In the genomic region with DNA sequence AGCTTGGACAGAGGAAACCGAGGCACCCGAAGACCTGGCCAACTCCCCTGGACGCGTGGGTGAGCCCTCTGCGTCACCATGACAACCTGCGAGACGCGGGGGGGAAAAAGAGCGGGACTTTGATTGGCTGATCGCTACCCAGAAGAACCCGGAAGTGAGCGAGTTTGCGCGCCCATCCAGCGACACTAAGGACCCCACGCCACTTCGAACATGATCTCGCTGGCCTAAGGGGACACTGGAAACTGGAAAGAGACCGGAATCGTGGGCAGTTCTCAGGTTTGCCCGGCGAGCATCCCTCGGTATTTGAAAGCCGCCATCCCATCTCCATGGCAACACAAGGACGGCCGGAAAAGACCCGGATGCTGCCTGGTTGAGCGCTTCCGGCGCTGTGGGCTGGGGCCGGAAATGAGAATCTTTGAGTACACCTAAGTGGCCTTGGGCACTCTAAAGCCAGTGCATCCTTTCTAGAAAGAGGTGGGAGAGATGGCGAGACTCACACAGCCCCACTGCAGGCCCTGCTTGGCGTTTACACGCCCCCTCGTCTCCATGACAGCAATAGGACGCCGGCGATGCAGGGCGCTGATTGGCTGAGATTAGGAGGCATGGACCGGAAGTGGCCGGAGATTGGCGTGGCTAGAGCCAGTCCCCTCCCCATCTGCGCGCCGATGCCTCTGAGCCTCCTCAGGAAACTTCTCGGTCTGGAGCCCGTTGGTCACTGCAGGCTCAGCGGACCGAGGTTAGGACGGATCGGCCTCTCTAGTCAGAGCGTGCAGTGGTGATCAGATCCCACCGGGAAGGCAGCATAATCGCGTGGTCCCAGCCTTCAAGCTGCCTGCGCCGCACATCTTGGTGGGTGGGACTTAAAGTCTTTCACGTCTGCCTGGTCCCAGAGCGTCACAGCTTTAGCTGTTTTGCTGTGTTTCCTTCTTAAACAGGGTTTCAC, we compare ENCODE assay signal across 7 mouse cellular contexts. TPM values are rescaled to one million over a fixed set of nuclear protein-coding genes. Genes with fewer than 3 reads are reported as not detected.
A peak's percentile ranks its signal among the peaks of the same experiment; 100 is the strongest.
DNase-seq lines count a peak whose midpoint lies in the region; ATAC-seq lines count a peak whose summit lies in the region.

Gene Ulk4 (minus strand): TSS at position 80 of the 943 bp plus-strand sequence.

- peak; percentile 97 for ATAC-seq in granulocyte monocyte progenitor cell, adult 5-6 weeks (replicated peaks; ENCODE audit: poor library complexity, severe bottlenecking)
- ATAC-seq in midbrain, embryonic 13.5 days = peak; percentile 97

- WGBS in embryonic facial prominence, embryonic 10.5 days = under 1% methylated on average over 59 of the region's 59 CpGs
- WGBS in limb, embryonic 10.5 days = under 1% methylated on average over 59 of the region's 59 CpGs
- WGBS in midbrain, embryonic 13.5 days = under 1% methylated on average over 59 of the region's 59 CpGs

- no peaks in the 10 kb centered on the region for H3K27me3 ChIP-seq in embryonic facial prominence, embryonic 10.5 days (replicated peaks; ENCODE audit: low read depth, poor library complexity, severe bottlenecking)
- no peaks in the 10 kb centered on the region for H3K27me3 ChIP-seq in limb, embryonic 10.5 days (ENCODE audit: low read depth, poor library complexity, severe bottlenecking)
- no peaks in the 10 kb centered on the region for H3K27me3 ChIP-seq in midbrain, embryonic 13.5 days

- H3K36me3 ChIP-seq in embryonic facial prominence, embryonic 10.5 days (replicated peaks) = peaks cover 15% of the 10 kb centered on the region
- H3K36me3 ChIP-seq in limb, embryonic 10.5 days = peaks cover 7% of the 10 kb centered on the region
- H3K36me3 ChIP-seq in midbrain, embryonic 13.5 days = 0 out of 2 replicates have a peak, but pooled peaks cover 4% of the 10 kb centered on the region

- peaks cover 9% of the 10 kb centered on the region for H3K9me3 ChIP-seq in embryonic facial prominence, embryonic 10.5 days
- no peaks in the 10 kb centered on the region for H3K9me3 ChIP-seq in limb, embryonic 10.5 days (replicated peaks)
- peaks cover 3% of the 10 kb centered on the region; the same call in 1 of the 2 replicates for H3K9me3 ChIP-seq in midbrain, embryonic 13.5 days

- peaks cover 24% of the 10 kb centered on the region for H3K4me1 ChIP-seq in embryonic facial prominence, embryonic 10.5 days
- peaks cover 17% of the 10 kb centered on the region for H3K4me1 ChIP-seq in limb, embryonic 10.5 days
- H3K4me1 ChIP-seq in midbrain, embryonic 13.5 days (replicated peaks) = peaks cover 14% of the 10 kb centered on the region

- peak; percentile 93 for DNase-seq in adrenal gland, postnatal 10 days
- peak; percentile 95 for DNase-seq in embryonic facial prominence, embryonic 10.5 days (ENCODE audit: low spot score)
- peak; percentile 95 for DNase-seq in kidney, adult 11 months
- peak; percentile 96 for DNase-seq in limb, embryonic 10.5 days (ENCODE audit: low spot score)
- DNase-seq in spleen, adult 12 weeks (ENCODE audit: low spot score) = peak; percentile 87

- H3K4me3 ChIP-seq in embryonic facial prominence, embryonic 10.5 days = peak within 1 kb of the TSS; percentile 69
- H3K4me3 ChIP-seq in limb, embryonic 10.5 days = peak within 1 kb of the TSS; percentile 73
- H3K4me3 ChIP-seq in midbrain, embryonic 13.5 days (replicated peaks) = peak within 1 kb of the TSS; percentile 71

- H3K9ac ChIP-seq in midbrain, embryonic 13.5 days (replicated peaks) = peak within 1 kb of the TSS; percentile 76

- peak within 1 kb of the TSS; percentile 90 for H3K27ac ChIP-seq in embryonic facial prominence, embryonic 10.5 days (replicated peaks)
- H3K27ac ChIP-seq in limb, embryonic 10.5 days = peak within 1 kb of the TSS; percentile 90
- H3K27ac ChIP-seq in midbrain, embryonic 13.5 days = peak within 1 kb of the TSS; percentile 85

- H3K4me2 ChIP-seq in midbrain, embryonic 13.5 days (replicated peaks) = peak within 1 kb of the TSS; percentile 88

RNA-seq across cellular contexts. Expression of gene Ulk4, which starts in this region (rescaled TPM):
- 1 to 10 TPM; 1.6 to 3.5 TPM for total RNA-seq in adrenal gland, postnatal 10 days (2021)
- polyA plus RNA-seq in embryonic facial prominence, embryonic 10.5 days (2016; fragmentation: Nextera tagmentation; extraction: Ambion mirVana) = 140 TPM in 2 replicates
- 1.4 TPM in 1 of 2 replicates, not detected in the other for total RNA-seq in granulocyte monocyte progenitor cell, adult 5-6 weeks (2014; fragmentation: Nextera tagmentation)
- total RNA-seq in granulocyte monocyte progenitor cell, adult 5-6 weeks (2017) = 2.6 and 3.2 TPM in 2 replicates
- 119 and 140 TPM in 2 replicates for polyA plus RNA-seq in limb, embryonic 10.5 days (2016; fragmentation: Nextera tagmentation; extraction: Ambion mirVana)
- 151 and 159 TPM in 2 replicates for polyA plus RNA-seq in midbrain, embryonic 13.5 days (2015; fragmentation: Nextera tagmentation; extraction: Ambion mirVana)

Comparison
In these comparisons a context has a peak if more than half of its experiments do, and no peak if none do; other contexts are left out.
1. Peak in every context shown above with its lines: DNase-seq, ATAC-seq, H3K4me3 ChIP-seq and H3K27ac ChIP-seq.